Mouse (Mus musculus) spleen, adult 2 months (tissue): Measurements from ENCODE around the gene Wrap53.

Experiments used
- CTCF ChIP-seq: fragments of 200-500 bp; IDR thresholded peaks from 2 replicates; pipeline ENCODE4 v1.5.1; 2011; ENCODE audit warnings: mild to moderate bottlenecking, inconsistent platforms; ENCODE audit not compliant: insufficient read depth, insufficient read length, insufficient replicate concordance; ENCODE audit errors: extremely low read depth
- POLR2A ChIP-seq: fragments of 200-500 bp; IDR thresholded peaks from 2 replicates; pipeline ENCODE4 v1.6.1; 2011; ENCODE audit warnings: low read depth, low read length, inconsistent platforms

DNA sequence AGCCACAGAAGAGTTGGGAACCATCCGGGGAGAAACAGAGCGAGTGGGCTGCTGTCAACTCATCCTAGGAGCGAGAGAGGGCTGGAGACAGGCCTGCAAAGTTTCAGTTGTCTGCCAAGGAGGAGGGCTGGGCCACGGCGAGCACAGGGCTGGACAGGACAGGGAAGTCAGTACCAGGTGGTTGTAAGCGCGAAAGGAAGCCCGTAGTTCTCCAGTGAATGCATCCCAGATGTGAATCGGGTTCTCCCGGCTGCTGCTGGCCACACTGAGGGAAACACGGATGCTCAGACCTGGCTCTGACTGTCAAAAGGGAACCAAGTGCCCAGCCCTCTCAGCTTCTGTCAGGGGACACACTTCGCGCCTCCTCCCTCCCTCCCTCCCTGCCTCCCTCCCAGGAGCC is 16.7 kb downstream of the Wrap53 start:
- TF ChIP-seq POLR2A, result no peak
- TF ChIP-seq CTCF, result no peak
